Mouse (Mus musculus): ENCODE results near the gene 4930452B06Rik.

- TF ChIP-seq NRF1 (IDR thresholded peaks at IDR 0.05; ENCODE audit: insufficient read depth, low read depth, low read length, poor library complexity, severe bottlenecking) (no peak), CHD2 (IDR thresholded peaks at IDR 0.05; ENCODE audit: low read length) (no peak), MAZ (IDR thresholded peaks at IDR 0.05; ENCODE audit: low read depth, low read length) (no peak), POLR2A (IDR thresholded peaks at IDR 0.05; ENCODE audit: control insufficient read depth in 1 of 2, insufficient read depth in 1 of 2, low read depth in 1 of 2, low read length in 2 of 2, poor library complexity in 1 of 2) (no peak)
These were observed 55.9 kb downstream of the 4930452B06Rik start for GRCm38 (mm10) chr14:8610108-8610507.
